Mouse (Mus musculus): ENCODE results near the gene Hoxb7. TPM values are rescaled to one million over a fixed set of nuclear protein-coding genes. Genes with fewer than 3 reads are reported as not detected.

Hoxb7 gene
- 10 to 100 TPM; 44.6 to 62.9 (median 53.0) TPM for total RNA-seq (2022)

DNA sequence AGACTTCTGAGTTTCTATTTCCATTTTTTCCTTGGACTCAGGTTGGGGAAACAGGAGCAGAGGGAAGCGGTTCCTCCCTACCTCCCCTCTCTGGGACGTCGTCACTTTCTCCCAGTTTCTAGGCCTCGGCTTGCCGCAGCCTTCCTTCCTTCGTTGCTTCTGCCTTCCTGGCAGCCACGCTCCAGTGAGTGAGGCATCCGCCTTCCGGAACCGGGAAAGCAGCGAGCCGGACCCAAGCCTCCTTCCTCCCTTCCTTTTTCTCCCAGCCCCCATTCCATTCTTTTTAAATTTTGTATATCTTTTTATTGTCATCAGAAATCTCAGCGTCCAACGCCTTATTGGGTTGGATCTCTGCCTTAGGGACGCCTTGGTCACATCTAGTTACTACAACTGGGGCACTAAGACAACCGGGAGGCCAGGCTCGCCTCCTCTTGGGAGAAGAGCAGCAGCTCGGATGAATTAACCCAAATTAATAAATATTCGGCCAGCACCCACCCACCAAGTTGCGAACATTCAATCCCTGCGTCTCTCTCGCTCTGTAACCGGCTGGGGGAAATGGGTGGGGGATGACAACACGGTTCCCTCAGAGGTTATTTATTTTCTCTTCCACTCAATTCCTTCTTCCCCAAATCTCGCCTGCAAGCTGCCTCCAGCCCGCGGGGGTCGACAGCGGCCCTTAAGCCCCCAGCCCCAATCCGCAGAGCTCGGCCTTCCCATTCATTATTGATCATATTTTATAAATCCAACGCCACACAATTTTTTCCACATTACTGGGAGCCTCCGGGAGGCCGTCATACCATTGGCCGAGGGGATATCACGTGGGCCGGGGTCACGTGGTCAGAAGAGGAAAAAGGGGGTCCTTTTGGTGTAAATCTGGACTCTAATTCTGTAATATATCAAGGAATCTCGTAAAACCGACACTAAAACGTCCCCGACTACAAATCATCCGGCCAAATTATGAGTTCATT, at the start of gene Hoxb7:
TSS of gene Hoxb7 (plus strand) at position 853 of the 968 bp plus-strand sequence.
- DNase-seq, result peak; percentile 84

DNA sequence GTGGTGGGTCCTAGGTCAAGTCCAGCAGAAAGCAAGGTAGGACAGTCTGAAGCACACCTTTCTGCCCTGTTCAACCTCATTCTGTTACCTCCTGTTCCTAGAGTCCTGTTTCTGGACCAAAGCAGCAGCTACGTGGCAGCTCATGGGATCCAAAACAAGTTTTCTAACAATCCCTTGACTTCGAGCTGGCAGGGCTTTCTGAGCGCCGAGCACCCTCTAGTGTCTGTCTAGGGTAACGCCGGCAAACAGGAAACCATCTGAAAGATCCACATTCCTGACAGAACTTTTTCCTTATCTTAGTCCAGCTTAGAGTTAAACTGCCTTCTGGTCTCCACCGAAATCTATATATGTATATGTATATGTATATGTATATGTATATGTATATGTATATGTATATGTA, 46.2 kb upstream of the Hoxb7 start:
- DNase-seq, result peak; percentile 37

DNA sequence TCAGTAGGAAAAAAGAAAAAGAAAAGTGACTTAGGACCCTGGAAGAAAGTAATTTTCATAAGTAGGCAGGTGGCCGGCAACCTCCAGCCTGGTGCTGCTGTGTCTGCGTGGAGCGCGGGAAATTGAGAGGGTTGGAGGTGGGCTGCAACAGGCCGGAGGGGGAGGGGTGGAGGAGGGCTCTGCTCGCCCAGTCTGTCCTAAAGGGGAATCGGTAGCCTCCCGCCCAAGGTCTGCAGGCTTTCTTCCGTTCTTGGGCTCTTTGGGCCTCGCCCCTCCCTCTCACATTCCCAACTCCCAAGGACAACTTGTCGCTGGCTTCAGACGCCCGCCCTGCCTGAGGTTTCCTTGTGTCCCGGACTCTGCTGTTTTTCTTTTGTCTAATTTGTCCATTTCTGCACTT, 35.5 kb upstream of the Hoxb7 start:
- peak; percentile 68 for DNase-seq

DNA sequence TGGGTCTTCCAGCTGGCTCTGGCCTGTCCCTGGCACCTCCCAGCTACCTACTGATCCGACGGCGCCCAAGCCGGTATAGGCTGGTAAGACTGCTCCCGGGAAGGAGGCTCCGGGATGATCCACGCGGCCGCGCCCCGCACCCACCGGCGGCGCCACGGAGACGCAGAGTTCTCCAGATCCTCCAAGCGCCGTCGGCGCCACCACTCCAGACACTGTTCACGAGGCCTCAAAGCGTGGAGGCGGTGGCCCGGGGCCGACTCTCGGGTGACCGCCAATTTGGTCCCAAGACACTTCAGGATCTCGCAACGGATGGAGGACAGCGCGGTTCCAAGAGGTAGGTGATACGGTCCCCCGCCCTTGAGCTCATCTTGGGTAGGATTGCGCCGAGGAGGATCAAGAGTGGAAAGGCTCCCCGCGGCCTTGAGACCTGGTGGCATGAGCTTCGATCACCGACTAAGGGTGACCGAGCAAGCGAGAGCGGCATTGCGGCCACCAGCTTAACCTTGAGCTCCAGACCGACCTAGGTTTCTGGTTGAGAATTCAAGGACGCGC, 34.9 kb upstream of the Hoxb7 start:
- DNase-seq, result peak; percentile 42

- no peak for DNase-seq
Observed at GRCm38 (mm10) chr11:96252541-96253120, 33.8 kb upstream of the Hoxb7 start.

GRCm38 (mm10) chr11:96254221-96254620, 32.2 kb upstream of the Hoxb7 start:
- DNase-seq, result no peak

DNA sequence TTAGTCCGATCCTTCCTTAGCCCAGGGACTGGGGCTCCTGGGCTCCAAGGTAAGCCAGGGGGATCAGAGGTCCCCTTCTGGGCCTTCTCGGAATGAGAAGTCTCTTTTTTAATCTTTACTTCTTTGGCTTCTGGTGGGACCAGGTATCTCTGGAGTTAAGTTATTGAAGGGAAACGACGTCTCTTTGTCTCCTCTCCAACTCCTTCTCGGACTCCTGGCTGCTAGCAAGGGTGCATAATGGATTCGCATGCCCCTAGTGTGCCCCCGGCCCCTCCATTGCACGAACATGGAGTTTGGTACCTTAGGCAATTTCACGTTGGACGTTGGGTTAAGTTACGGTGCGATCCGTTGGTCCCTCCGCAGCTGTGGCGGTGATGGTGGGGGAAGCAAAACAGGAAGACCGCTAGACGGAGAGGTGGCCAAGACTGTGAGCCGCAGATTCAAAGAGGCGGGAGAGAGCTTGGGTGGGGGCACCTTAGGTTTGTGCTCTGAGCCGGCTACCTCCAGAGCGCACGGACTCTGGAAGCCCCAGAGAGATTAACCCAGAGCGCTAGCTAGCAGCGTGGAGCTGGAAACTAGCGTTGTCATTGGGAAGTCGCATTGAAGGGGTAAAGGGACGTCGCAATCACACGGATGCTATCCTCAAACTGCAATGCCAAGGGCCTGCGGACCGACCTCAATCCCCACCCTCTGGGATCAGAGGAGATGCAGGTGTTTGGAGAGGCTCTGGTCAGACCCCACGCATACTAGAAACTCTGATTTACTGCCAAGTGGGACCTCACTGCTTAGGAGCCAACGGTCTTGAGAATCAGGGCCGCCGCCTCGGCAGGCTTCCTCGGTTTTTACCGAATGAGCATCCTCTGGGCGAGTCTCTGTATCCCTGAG, 31.1 kb upstream of the Hoxb7 start:
- no peak for DNase-seq

- no peak for DNase-seq
Observed at GRCm38 (mm10) chr11:96255996-96256445, 30.4 kb upstream of the Hoxb7 start.

DNA sequence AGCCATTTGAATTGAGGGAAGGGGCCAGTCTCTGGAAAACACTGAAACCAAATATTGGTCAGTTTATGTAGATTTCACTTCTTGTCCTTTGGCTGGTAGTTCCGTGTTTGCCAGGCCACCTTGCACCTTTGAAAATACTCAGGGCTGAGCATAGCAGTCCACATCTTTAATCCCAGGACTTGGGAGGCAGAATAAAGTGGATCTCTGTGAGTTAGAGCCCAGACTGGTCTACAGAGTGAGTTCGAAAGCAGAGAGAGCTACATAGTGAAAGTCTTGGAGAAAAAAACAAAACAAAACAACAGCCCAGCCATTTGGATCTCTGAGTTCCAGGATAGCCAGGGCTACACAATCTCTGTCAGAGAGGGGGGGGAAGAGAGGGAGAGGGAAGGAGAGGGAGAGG, 29.3 kb upstream of the Hoxb7 start:
- DNase-seq, result no peak

DNA sequence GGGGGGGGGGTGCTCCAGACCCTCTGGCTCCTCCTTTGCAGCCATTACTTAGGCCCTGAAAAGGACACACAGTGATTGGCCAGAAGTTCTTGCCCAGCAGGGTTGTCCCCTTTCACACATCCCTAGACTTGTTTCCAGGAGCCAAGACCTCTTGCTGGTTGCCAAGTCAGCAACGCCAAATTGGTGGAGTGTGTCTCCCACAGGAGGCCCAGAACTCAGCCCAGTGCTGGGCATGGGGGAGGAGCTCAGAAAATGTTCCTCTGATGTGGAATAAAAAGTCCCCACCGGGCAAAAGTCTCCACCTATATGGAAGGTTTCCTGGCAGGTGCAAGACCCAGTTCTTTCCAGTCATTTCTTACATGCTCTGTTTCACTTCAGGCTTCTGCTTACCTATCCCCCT, 27.4 kb upstream of the Hoxb7 start:
- DNase-seq, result no peak

DNA sequence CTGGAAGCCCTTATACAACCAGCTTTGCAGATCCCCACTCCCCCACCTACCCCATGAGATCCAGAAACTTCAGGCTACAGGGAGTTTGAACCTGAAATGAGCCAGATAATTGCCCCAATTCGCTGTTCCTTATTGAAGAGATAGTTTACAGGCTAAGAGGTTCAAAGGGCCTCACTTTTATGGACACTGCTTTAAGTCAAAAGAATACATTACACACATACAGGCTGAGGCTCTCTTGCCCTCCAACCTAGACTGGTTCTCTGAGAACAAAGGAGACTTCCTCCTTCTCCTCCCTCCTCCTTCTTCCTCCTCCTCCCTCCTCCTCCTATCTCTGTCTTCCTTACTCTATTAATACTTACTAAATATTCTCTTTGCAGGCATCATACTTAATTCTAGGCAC, 26.9 kb upstream of the Hoxb7 start:
- DNase-seq, result no peak

DNA sequence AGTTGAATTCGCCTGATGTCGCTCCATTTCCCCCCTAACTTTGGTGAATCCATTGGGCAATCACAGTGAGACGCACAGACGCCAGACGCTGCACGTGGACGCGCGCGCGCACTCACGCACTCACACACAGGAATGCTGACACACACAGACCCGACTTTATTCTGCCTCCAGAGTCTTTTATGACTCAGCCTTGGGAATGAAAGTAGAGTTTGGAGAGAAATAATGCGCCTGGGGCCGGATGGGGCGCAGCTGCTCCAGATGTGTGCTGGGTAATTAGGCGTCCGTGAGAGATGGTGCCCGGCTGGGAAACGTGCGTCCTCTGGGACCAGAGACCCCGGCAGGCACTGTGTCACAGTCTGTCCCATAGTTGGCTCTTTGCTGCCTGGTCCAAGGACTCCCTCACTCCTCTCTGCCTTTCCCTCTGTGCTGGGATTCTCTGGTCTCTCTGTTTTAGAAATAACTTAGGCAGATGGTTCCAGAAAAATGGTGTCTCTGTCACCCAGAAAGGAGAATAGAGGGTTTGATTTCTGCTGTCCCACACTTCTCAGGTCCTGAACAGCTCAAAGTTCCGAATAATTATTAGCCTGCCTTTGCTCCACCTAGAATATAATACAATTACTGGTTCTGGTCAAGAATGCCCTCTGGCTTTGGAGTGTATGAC, 26.0 kb upstream of the Hoxb7 start:
- peak; percentile 89 for DNase-seq

DNA sequence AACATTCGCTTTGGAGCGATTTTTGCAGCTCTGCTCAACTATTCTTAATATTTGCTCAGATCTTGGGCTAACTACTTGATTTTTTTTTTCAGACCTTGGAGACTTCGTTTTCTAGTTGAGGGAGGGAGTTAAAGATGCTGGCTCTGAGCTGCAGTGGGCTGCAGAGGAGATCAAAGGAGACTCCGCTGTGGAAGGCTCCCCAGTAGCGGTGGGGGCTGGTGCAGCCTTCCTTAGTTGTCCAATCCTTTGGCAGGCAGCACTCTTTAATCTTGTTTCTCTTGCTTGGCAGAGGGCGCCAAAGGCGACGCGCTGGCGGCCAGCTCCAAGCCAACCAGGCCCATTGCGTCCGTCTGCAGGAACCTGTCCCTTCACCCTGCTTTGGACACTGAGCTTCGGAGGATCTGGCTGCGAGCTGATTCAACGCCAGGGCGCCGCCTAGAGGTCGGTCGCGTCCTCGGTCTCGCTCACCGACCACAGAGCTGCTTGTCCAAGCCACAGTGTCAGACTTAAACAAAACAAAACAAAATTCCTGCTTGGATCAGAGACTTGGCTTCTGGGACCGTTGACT, 25.0 kb upstream of the Hoxb7 start:
- peak; percentile 91 for DNase-seq

DNA sequence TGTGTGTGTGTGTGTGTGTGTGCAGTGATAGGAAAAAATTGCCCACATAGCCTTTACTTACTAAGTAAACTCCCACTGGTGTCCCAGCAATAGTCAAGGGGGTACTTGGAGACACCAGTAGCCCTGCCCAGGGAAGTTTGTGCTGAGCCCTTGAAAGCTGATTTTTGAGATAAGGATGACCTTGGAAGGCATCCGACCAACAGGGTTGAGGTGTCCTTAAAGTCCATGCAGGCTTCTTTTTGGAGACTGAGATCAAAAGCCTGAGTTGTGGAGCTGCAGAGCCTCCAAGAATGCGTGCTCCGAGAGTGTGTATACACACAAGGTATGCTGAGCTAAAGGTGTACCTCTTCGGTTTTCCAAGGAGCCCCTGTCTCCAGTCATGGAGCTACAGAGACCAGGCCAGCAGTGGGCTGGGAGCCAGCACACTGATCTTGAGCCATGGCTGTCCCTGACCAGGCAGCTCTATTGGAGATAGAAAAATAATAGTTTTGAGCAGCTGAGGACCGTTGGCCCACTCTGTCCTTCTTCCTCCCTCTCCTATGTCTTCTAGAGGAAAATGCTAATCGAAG, 24.1 kb upstream of the Hoxb7 start:
- DNase-seq, result no peak

- peak; percentile 21 for DNase-seq
Observed at GRCm38 (mm10) chr11:96263636-96264389, 22.6 kb upstream of the Hoxb7 start.

DNA sequence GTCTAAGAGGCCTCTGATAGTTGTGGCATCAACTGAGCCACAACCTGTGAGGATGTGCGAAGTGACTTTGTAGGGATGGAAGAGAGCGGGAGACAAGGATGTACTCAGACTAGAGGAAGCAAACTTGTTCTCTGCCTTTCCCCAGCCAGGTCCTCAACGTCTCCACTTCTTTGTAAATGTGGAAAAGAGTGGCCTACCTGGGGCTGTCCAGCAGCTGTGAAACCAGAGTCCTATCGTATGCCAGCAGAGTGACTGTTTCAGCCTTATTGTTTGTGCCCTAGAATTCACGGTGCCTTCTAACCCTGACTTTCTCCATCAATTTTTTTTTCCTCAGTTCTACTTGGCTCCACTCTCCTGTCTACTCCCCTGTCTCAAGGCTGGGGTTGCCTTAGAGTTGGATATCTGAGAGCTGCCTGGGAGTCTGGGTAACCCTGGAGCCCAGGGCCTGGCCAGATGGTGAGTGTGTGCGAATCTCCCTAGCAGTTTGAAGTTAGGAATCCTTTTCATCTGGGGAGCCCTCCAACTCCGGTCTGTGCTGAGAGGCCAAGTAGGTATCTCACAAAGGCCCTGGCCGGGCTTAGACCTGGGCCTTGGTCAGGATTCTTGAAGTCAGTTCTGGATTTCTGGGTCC, 21.9 kb upstream of the Hoxb7 start:
- DNase-seq, result peak; percentile 23

DNA sequence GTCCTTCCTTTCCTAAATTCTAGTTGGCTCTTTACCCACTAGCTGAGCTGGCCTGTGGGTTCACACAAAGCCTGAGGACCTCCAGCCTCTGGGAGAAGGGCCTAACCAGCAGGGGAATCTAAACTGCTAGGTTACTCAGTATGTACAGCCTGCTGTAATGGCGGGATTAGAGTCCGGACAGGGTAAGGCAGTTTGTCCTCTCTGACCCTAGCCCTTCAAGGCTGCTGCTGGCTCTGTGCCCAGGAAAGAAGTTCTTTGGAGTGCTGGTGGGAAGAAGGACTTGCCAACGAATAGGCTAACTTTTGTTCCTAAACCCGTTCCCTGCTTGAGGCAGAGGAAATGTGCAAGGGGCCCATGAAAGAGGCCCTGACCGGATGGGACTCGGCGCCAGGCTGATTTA, 20.5 kb upstream of the Hoxb7 start:
- DNase-seq, result peak; percentile 83

- DNase-seq, result no peak
Observed at GRCm38 (mm10) chr11:96267021-96267920, 19.2 kb upstream of the Hoxb7 start.

Measured in adrenal gland, adult 8-10 months (tissue).